8 mouse cellular contexts compared by ENCODE assay signal in genomic region chr15:103365471-103366375, GRCm38 (mm10). TPM values are rescaled to one million over a fixed set of nuclear protein-coding genes. Genes with fewer than 3 reads are reported as not detected.
DNase-seq lines count a peak whose midpoint lies in the region; ATAC-seq and TF ChIP-seq lines count a peak whose summit lies in the region.

No protein-coding gene starts in this region.

- WGBS in embryonic facial prominence, embryonic 15.5 days: under 1% methylated on average over 51 of the region's 51 CpGs
- WGBS in hindbrain, embryonic 10.5 days: under 1% methylated on average over 51 of the region's 51 CpGs

- TF ChIP-seq CTCF in layer of hippocampus, adult 2 months (conservative IDR thresholded peaks at IDR 0.05): no peak

- ATAC-seq in embryonic facial prominence, embryonic 15.5 days (ENCODE audit: insufficient number of reproducible peaks, low FRiP score, low TSS enrichment, low read depth): peak; percentile 75; the same call in 1 of the 2 replicates

- peak overlapping the region; percentile 85 for H3K9ac ChIP-seq in embryonic facial prominence, embryonic 15.5 days

- H3K36me3 ChIP-seq in embryonic facial prominence, embryonic 15.5 days: no peaks in the 10 kb centered on the region
- H3K36me3 ChIP-seq in hindbrain, embryonic 10.5 days: no peaks in the 10 kb centered on the region

- DNase-seq in layer of hippocampus, adult 2 months (ENCODE audit: low spot score in 2 of 2): no peak
- DNase-seq in layer of hippocampus, adult 9-11 months: no peak
- peak; percentile 69 for DNase-seq in hindbrain, embryonic 10.5 days (ENCODE audit: low spot score)
- DNase-seq in liver: peak; percentile 59
- peak; percentile 66 for DNase-seq in naive thymus-derived CD4-positive, alpha-beta T cell, adult 2 months (ENCODE audit: low read depth)
- DNase-seq in right cerebral cortex, adult 18-20 months: no peak
- no peak for DNase-seq in frontal cortex, postnatal 25 days (ENCODE audit: low spot score in 2 of 2)

- no peaks in the 10 kb centered on the region for H3K27me3 ChIP-seq in embryonic facial prominence, embryonic 15.5 days
- peaks cover 6% of the 10 kb centered on the region; the same call in 1 of the 2 replicates for H3K27me3 ChIP-seq in hindbrain, embryonic 10.5 days (ENCODE audit: insufficient read depth, poor library complexity, severe bottlenecking)

- H3K27ac ChIP-seq in layer of hippocampus, adult 2 months: peak overlapping the region; percentile 62; the same call in 1 of the 2 replicates
- peak overlapping the region; percentile 92 for H3K27ac ChIP-seq in embryonic facial prominence, embryonic 15.5 days (replicated peaks)
- peak overlapping the region; percentile 94 for H3K27ac ChIP-seq in hindbrain, embryonic 10.5 days

- peak overlapping the region; percentile 62 for H3K4me3 ChIP-seq in layer of hippocampus, adult 2 months
- peak overlapping the region; percentile 94 for H3K4me3 ChIP-seq in embryonic facial prominence, embryonic 15.5 days (replicated peaks)
- peak overlapping the region; percentile 89 for H3K4me3 ChIP-seq in hindbrain, embryonic 10.5 days

- H3K9me3 ChIP-seq in embryonic facial prominence, embryonic 15.5 days (replicated peaks): no peaks in the 10 kb centered on the region
- no peaks in the 10 kb centered on the region for H3K9me3 ChIP-seq in hindbrain, embryonic 10.5 days

- H3K4me2 ChIP-seq in embryonic facial prominence, embryonic 15.5 days (replicated peaks): peak overlapping the region; percentile 64

- H3K4me1 ChIP-seq in embryonic facial prominence, embryonic 15.5 days: peaks cover 27% of the 10 kb centered on the region
- peaks cover 40% of the 10 kb centered on the region for H3K4me1 ChIP-seq in hindbrain, embryonic 10.5 days (replicated peaks)

RNA-seq across cellular contexts. Expression of gene Itga5, which starts 0.8 kb away (rescaled TPM):
- total RNA-seq in layer of hippocampus, adult 2 months (2021): 1 to 10 TPM; 1.2 to 2.1 TPM
- 51.2 and 52.2 TPM in 2 replicates for polyA plus RNA-seq in embryonic facial prominence, embryonic 15.5 days (2015; fragmentation: Nextera tagmentation; extraction: Ambion mirVana)
- polyA plus RNA-seq in hindbrain, embryonic 10.5 days (2016; fragmentation: Nextera tagmentation; extraction: Ambion mirVana): 23.5 and 23.8 TPM in 2 replicates

RNA-seq across cellular contexts. Expression of gene Zfp385a, which starts 25.8 kb away (rescaled TPM):
- total RNA-seq in layer of hippocampus, adult 2 months (2021): 10 to 100 TPM; 40.8 to 42.2 TPM
- polyA plus RNA-seq in embryonic facial prominence, embryonic 15.5 days (2015; fragmentation: Nextera tagmentation; extraction: Ambion mirVana): 16.1 and 18.9 TPM in 2 replicates
- 24.9 and 26.3 TPM in 2 replicates for polyA plus RNA-seq in hindbrain, embryonic 10.5 days (2016; fragmentation: Nextera tagmentation; extraction: Ambion mirVana)

RNA-seq across cellular contexts. Expression of gene Gpr84, which starts 55.3 kb away (rescaled TPM):
- total RNA-seq in layer of hippocampus, adult 2 months (2021): under 1 TPM; 0.61 to 0.81 TPM
- polyA plus RNA-seq in embryonic facial prominence, embryonic 15.5 days (2015; fragmentation: Nextera tagmentation; extraction: Ambion mirVana): 0.50 and 0.73 TPM in 2 replicates
- polyA plus RNA-seq in hindbrain, embryonic 10.5 days (2016; fragmentation: Nextera tagmentation; extraction: Ambion mirVana): 0.31 and 0.36 TPM in 2 replicates

Comparison
In these comparisons a context has a peak if more than half of its experiments do, and no peak if none do; other contexts are left out.
1. DNase-seq: peak in hindbrain, embryonic 10.5 days (single experiment), liver (single experiment) and naive thymus-derived CD4-positive, alpha-beta T cell, adult 2 months (single experiment); none in layer of hippocampus, adult 2 months (0 of 2), layer of hippocampus, adult 9-11 months (single experiment), right cerebral cortex, adult 18-20 months (single experiment) and frontal cortex, postnatal 25 days (0 of 2).
2. Peak in every context shown above with its lines, with median percentiles within 50 percentile points of each other: H3K27ac ChIP-seq and H3K4me3 ChIP-seq.